1 mouse cellular context compared by ENCODE assay signal in the genomic region with DNA sequence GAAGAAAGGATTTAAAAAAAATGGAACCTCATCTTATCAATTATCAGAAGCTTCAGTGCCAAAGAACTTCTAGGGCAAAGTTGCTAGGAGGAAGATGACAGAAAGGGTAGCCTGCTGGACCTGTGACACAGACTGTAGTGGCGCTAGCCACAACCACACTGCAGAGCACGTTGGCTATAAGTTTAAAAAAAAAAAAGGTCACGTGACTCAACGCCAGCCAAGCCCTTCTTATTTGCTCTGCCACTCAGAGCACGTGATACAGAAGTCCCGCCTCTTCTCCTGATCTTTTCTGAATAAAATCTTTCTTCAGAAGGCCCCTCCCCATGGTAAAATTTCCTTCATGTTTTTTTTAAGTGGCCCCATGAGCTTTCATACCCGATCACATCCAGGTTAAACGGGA.
TF ChIP-seq lines count a peak whose summit lies in the region.

No protein-coding gene starts in this region.

TF ChIP-seq in MEL, 35 proteins besides CTCF, POLR2A, EP300 and RAD21 (continued from another document):
- peak; percentile 95 for TF ChIP-seq USF1 (IDR thresholded peaks at IDR 0.05; ENCODE audit: low read depth, low read length)
- no peak for TF ChIP-seq CHD1 (IDR thresholded peaks at IDR 0.05; ENCODE audit: low read depth, low read length)
- TF ChIP-seq MXI1 (IDR thresholded peaks at IDR 0.05; ENCODE audit: low read depth, low read length): no peak
- TF ChIP-seq RCOR1 (IDR thresholded peaks at IDR 0.05; ENCODE audit: low read depth, low read length): no peak
- TF ChIP-seq ZMIZ1 (IDR thresholded peaks at IDR 0.05; ENCODE audit: low read depth, low read length): no peak
- no peak for TF ChIP-seq ZC3H11A (IDR thresholded peaks at IDR 0.05; ENCODE audit: low read depth, low read length)
- peak; percentile 70 for TF ChIP-seq BHLHE40 (IDR thresholded peaks at IDR 0.05; ENCODE audit: borderline replicate concordance, low read depth, low read length)
